Mouse (Mus musculus): ENCODE results near the gene Fuca1.
"Not testable (repeated sequence)": the region's sequence is repeated elsewhere in the genome, so short reads cannot be mapped to it uniquely, and the experiment has no call there.

Gene Fuca1

DNA sequence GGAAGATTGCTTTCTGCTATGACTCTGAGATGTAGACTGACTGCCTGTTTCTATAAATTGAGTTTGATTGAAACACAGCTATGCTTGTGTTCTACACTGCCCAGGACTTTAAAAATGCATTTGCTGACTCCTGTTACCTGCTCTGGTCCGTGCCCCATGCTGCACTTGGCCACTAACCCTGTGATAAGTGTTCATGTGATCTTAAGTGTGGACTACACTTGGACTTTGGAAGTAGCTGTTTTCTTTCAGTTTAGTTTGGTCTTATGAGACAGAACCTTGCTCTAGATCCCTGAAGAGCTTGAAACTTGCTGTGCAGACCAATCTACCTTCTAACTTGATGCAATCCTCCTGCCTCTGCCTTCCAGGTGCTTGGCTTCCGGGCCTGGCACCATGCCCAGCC, 3.9 kb downstream of the Fuca1 start:
- DNase-seq, result no peak

DNA sequence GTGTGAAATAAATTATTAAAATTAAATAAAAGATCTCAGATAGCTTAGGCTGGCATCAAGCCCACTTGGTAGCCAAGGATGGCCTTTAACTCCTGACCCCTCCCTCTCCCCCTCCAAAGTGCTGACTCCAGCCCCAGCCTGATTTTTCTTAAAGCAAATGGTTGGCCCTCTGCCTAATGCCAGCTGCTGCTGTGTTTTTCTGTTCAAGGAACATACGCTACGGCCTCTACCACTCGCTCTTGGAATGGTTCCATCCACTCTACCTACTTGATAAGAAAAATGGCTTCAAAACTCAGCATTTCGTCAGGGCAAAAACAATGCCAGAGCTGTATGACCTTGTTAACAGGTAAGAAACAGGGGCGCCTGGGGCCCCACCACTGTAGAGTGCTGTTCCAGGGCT, 4.8 kb downstream of the Fuca1 start:
- DNase-seq, result no peak

GRCm38 (mm10) chr4:135926195-135926808, 5.8 kb downstream of the Fuca1 start:
- no peak for DNase-seq

- no peak for DNase-seq
Observed at GRCm38 (mm10) chr4:135926861-135927260, 6.3 kb downstream of the Fuca1 start.

DNA sequence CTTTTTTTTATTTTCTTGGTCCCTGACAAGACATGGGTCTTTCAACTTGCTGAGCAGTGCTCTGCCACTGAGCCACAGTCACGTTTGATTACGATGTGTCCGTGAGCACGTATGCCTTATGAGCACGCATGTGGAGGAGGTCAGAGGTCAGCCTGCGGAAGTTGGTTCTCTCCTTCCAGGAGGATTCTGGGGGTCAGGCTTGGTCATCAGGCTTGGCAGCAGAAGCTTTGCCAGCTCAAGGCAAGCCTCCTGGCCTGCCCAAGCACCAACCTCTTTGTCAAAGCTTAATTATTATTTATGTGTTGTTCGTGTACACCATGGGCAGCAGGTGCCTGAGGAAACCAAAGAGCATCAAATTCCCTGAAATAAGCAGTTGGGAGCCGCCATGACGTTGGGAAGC, 7.8 kb downstream of the Fuca1 start:
- no peak for DNase-seq

DNA sequence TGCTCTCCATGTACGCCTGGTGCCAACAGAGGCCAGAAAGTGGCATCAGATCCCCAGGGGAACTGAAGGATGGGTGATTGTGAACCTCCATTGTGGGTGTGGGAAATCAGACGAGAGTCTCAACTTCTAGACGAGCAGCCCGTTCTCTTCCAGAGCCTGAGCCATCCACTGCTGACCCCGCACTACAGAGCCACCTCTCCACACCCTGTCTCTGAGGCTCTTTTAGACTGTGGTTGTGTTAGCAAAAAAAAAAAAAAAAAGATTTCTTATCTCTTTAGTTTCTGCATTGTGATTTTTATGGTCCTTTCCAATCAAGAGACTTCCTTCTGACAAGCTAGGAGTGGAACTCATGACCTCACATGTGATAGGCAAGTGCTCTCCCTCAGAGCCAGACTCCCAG, 8.9 kb downstream of the Fuca1 start:
- no peak for DNase-seq

GRCm38 (mm10) chr4:135929828-135930227, 9.3 kb downstream of the Fuca1 start:
- DNase-seq, result no peak

GRCm38 (mm10) chr4:135930239-135930638, 9.7 kb downstream of the Fuca1 start:
- no peak for DNase-seq

GRCm38 (mm10) chr4:135931832-135932231, 11.3 kb downstream of the Fuca1 start:
- DNase-seq, result peak; percentile 33 to 48

- no peak for DNase-seq
Observed at GRCm38 (mm10) chr4:135934708-135935500, 14.4 kb downstream of the Fuca1 start.

DNA sequence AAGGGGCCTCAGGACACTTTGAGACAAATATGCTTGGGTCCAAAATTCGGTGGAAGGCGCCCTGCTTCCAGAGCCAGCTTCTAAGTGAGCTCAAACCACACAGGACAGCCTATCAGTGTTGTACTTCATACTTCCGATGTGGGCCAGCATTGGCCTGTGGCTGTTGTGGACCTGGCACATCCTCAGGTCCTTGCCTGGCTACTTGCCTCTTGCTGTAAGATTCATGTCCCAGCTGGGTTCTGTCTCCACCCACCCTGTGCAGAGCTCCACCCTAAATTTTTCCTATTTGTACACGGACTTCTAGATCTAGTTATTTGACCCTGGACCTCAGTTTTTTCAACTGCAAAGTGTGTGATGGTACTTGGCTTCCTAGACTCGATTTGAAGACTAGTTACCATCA, 15.0 kb downstream of the Fuca1 start:
- no peak for DNase-seq

GRCm38 (mm10) chr4:135938858-135939257, 18.3 kb downstream of the Fuca1 start:
- no peak for DNase-seq

DNA sequence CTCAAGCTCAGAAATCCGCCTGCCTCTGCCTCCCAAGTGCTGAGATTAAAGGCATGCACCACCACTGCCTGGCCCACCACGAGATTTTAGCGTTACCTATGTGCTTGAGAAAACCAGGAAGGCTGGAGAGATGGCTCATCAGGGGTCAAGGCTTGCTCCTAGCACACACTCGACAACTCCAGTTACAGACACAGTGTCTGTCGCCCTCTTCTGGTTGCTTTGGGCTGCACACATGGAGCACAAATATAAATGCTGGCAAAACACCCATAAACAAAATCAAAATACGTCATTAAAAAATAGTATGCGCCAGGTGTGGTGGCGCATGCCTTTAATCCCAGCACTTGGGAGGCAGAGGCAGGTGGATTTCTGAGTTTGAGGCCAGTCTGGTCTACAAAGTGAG, 20.5 kb downstream of the Fuca1 start:
- not testable (repeated sequence) for DNase-seq

DNA sequence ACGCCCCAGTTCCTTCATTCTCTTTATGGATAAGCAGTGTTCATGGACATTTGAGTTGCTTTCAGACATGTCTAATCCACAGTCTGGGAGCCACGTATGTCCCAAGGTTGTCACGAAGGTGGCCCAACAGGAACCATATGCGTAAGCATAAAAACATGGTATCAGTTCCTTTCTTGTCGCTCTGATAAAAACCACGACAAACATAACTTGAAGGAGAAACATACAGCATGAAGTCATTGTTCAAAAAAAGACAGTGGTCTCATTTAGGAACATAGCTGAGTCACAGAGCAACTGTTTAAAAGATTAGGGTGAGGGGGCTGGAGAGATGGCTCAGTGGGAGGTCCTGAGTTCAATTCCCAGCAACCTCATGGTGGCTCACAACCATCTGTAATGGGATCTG, 21.7 kb downstream of the Fuca1 start:
- no peak for DNase-seq

DNA sequence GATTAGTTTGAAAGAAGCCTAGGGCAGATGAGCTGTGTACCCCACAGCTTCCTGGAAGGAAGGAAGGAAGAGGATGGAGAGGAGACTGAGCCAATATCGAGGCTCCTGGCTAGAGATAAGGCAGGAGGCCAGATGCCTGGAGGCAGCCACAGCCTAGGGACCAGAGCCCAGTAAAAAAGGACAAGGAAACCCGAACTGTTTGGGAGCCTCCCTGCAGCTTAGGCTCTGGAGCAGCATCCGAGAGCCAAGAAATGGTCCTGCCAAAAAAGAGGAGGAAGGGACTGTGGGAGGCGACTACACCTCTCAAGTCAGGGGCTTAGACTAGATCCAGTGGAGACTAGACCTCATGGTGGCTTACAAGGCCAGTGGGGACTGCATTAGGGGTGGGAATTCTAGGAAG, 22.9 kb downstream of the Fuca1 start:
- no peak for DNase-seq

- DNase-seq, result no peak
Observed at GRCm38 (mm10) chr4:135945706-135946105, 25.2 kb downstream of the Fuca1 start.

DNA sequence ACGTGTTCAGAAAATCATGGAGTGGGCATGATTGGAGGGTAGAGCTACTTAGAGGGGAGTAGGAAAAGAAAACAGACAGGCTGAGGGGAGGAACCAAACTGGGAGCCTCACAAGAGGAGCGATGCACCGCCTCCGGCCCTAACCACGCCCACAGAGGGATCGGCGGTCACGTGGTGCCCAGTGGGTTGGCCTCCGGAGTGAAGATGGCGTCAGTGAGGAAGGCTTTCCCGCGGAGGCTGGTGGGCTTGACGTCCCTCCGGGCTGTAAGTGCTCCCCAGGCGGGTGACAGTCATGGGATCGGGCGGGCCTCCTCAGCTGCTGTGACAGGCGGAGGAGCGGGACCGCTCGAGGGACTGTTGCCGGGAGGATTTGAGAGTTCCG, 25.7 kb downstream of the Fuca1 start, which contains the start of gene Hmgcl:
Gene Hmgcl (plus strand): TSS at position 171 of the 381 bp plus-strand sequence.
- DNase-seq, result peak; percentile 99

DNA sequence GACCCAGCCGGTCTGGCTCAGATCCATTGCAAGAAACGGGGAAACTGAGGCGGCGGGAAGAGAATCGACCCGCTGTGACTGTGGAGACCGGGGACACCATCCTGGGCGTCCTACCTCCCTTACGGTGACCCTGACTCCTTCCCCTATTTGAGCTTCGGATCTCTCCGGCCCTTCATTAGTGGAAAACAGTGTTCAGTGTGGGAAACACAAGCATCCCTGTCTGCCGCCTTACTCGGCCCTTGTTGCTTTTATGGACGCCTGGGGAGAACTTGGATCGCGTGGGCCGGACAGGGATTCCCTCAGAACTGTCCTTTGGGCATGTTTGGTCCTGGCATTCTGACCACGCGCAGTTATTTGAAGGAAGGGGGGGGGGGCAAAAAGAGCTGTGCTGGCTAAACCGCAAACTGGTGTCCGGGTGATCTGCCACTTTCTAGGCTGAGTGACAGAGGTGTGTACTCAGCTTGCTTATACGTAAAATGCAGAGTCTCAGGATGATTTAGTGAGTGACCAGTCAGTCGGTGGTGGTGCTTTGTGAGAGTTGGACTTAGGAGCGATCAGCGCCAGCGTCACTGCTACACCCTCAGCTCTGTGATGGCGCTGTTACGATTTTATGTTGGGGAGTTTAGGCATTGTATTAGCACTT, 26.2 kb downstream of the Fuca1 start:
- DNase-seq, result peak; percentile 32 to 56

GRCm38 (mm10) chr4:135948142-135948541, 27.6 kb downstream of the Fuca1 start:
- DNase-seq, result no peak

DNA sequence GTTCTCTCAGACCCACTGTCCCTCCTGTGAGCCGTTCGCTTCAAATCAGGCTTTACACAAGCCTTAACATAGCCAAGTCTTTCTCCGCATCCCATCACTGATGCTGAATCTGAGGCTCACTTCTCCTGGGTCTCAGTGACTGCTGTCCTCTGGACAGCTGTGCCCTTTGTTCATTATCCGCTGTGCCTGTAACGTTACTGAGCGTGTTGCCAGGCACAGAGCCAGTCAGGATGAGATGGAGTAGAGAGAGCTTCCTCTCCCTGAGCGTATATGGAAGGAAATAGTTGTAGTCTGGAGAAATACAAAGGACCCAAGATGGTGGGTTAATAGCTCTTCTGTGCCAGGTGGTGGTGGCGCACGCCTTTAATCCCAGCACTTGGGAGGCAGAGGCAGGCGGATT, 28.9 kb downstream of the Fuca1 start:
- peak in 1 of 2 experiments; percentile 54 for DNase-seq

GRCm38 (mm10) chr4:135949911-135950310, 29.4 kb downstream of the Fuca1 start:
- peak in 1 of 2 experiments; percentile 62 for DNase-seq

GRCm38 (mm10) chr4:135950365-135950764, 29.8 kb downstream of the Fuca1 start:
- no peak for DNase-seq

DNA sequence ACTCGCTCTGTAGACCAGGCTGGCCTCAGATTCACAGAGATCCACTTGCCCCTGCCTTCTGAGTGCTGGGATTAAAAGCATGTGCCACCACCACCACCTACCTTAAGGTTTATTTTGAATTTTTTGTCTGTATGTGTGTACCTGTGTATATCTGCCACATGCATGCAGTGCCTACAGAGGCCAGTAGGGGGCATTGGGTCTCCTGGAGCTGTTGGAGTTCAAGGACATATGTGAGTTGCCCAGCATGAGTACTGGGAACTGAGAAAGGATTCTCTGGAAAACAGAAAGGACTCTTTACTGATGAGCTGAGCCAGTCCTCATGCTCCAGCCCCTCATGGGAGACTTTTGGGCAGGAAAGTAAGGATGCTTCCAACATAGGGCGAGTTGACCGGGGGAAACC, 31.0 kb downstream of the Fuca1 start:
- DNase-seq, result peak in 1 of 2 experiments; percentile 44

DNA sequence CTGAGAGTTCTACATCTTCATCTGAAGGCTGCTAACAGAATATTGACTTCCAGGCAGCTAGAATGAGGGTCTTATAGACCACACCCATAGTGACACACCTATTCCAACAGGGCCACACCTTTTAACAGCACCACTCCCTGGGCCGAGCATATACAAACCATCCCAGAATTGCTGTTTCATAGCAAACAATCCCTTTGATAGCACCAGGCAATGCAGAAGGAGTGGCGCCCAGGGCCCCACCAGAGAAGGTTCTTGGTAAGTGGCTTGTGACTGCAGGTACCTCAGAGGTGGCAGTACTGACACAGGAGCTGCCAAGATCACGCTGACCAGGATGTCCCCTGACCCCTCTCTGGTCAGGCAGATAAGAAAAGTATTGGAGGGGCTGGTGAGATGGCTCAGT, 32.6 kb downstream of the Fuca1 start:
- no peak for DNase-seq

Measured in kidney, postnatal 4 days (tissue).